Mouse (Mus musculus): ENCODE measurements around the gene Arhgap5. TPM values are rescaled to one million over a fixed set of nuclear protein-coding genes. Genes with fewer than 3 reads are reported as not detected.

Gene Arhgap5
- total RNA-seq, 2 experiments from 2014 or later: 3.8 to 6.9 TPM

- ATAC-seq (replicated peaks; ENCODE audit: low FRiP score, poor library complexity, severe bottlenecking): no peak
Observed at GRCm38 (mm10) chr12:52618418-52619040, 114.8 kb downstream of the Arhgap5 start.

DNA sequence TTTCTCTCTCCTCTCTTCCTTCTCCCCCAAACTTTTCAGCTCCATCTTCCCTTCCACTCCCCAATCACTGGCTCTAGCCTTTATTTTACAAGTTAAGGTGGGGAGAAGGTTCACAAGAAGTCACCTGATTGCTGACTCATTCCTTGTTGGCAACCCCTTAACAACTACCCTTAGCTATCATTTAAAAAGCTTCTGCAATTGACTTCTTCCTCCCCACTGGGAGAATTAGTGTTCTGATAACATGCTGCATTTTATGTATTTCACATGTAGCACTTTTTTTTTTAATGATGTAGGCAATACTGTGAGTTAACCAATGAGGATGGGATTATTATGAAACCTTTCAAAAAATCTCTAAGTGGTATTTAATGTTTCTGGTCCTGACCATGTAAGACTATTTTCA lies 115.9 kb downstream of the Arhgap5 start:
- ATAC-seq (replicated peaks; ENCODE audit: low FRiP score, poor library complexity, severe bottlenecking): no peak

Other genes with a start within 250 kb of the Arhgap5 start
- gene Akap6, start 195.4 kb downstream of the Arhgap5 start, total RNA-seq (2015; ENCODE audit: low replicate concordance): under 0.01 TPM in 1 of 2 replicates, not detected in the other
- 0.14 TPM in 1 of 2 replicates, not detected in the other for gene Akap6, start 195.4 kb downstream of the Arhgap5 start, total RNA-seq (2017; ENCODE audit: low replicate concordance)